Mouse (Mus musculus) embryonic facial prominence, embryonic 13.5 days (tissue): ENCODE measurements around the gene Smchd1. TPM values are rescaled to one million over a fixed set of nuclear protein-coding genes. Genes with fewer than 3 reads are reported as not detected.
"Not testable (repeated sequence)": the region's sequence is repeated elsewhere in the genome, so short reads cannot be mapped to it uniquely, and the experiment has no call there.

ENCODE experiments used
- ATAC-seq: fragments of 200-750 bp; cut with Nextera tagmentation; 2 replicates; pipeline ENCODE4 v1.8.0; 2017; ENCODE audit warnings: low read depth; ENCODE audit not compliant: insufficient number of reproducible peaks, insufficient read depth, low FRiP score, low TSS enrichment
- H3K27ac ChIP-seq: fragments of 300-500 bp; sonication (generic); 2 replicates; pipeline ENCODE4 v1.5.1; 2015; ENCODE audit warnings: moderate library complexity, mild to moderate bottlenecking, inconsistent platforms
- H3K27me3 ChIP-seq: fragments of 300-500 bp; sonication (generic); 2 replicates; pipeline ENCODE4 v1.6.1; 2015; ENCODE audit warnings: mild to moderate bottlenecking, inconsistent platforms
- H3K36me3 ChIP-seq: fragments of 300-500 bp; sonication (generic); 2 replicates; pipeline ENCODE4 v1.6.1; 2015; ENCODE audit warnings: mild to moderate bottlenecking, inconsistent platforms
- H3K4me1 ChIP-seq: fragments of 300-500 bp; sonication (generic); 2 replicates; pipeline ENCODE4 v1.6.1; 2015; ENCODE audit warnings: inconsistent platforms
- H3K4me2 ChIP-seq: fragments of 300-500 bp; sonication (generic); 2 replicates; pipeline ENCODE4 v1.6.1; 2015; ENCODE audit warnings: moderate library complexity, mild to moderate bottlenecking, inconsistent platforms
- H3K4me3 ChIP-seq: fragments of 300-500 bp; sonication (generic); 2 replicates; pipeline ENCODE4 v1.5.1; 2015; ENCODE audit warnings: mild to moderate bottlenecking, inconsistent platforms
- H3K9ac ChIP-seq: fragments of 300-500 bp; sonication (generic); 2 replicates; pipeline ENCODE4 v1.6.1; 2015; ENCODE audit warnings: mild to moderate bottlenecking, inconsistent platforms
- H3K9me3 ChIP-seq: fragments of 300-500 bp; sonication (generic); 2 replicates; pipeline ENCODE4 v1.6.1; 2016; ENCODE audit warnings: inconsistent platforms
- WGBS: fragments of 180-500 bp; shearing (Covaris S2); methylation state at CpG from one replicate; pipeline ENCODE4 v1.1.7; 2015; ENCODE audit warnings: mixed read lengths; 5-methylcytosine and 5-hydroxymethylcytosine counted together
- polyA plus RNA-seq: library from polyadenylated mRNA; unstranded; fragments of >200 nt; fragmentation: Nextera tagmentation; extraction: Ambion mirVana; gene quantifications from 2 replicates; pipeline ENCODE4 v1.2.1, GENCODE M21; 2015

The Smchd1 gene
- polyA plus RNA-seq, 1 experiment from 2014 or later = 78.7 TPM

- H3K4me1 ChIP-seq = no peaks in the 10 kb centered on the region
- 95% methylated on average over 3 of the region's 3 CpGs for WGBS
- H3K9me3 ChIP-seq = no peaks in the 10 kb centered on the region
- no peak overlapping the region for H3K27ac ChIP-seq
- ATAC-seq = no peak
- no peak overlapping the region for H3K4me2 ChIP-seq
- no peak overlapping the region for H3K4me3 ChIP-seq
- H3K9ac ChIP-seq = no peak overlapping the region
- no peaks in the 10 kb centered on the region for H3K27me3 ChIP-seq
- peaks cover 43% of the 10 kb centered on the region for H3K36me3 ChIP-seq
Observed at GRCm38 (mm10) chr17:71444126-71444525, 31.0 kb downstream of the Smchd1 start.

- H3K9me3 ChIP-seq = no peaks in the 10 kb centered on the region
- H3K36me3 ChIP-seq = peaks cover 43% of the 10 kb centered on the region
- H3K27ac ChIP-seq = no peak overlapping the region
- WGBS = 90% methylated on average over 6 of the region's 6 CpGs
- no peak for ATAC-seq
- H3K4me3 ChIP-seq = no peak overlapping the region
- no peak overlapping the region for H3K4me2 ChIP-seq
- H3K27me3 ChIP-seq = no peaks in the 10 kb centered on the region
- H3K9ac ChIP-seq = no peak overlapping the region
- no peaks in the 10 kb centered on the region for H3K4me1 ChIP-seq
Observed at GRCm38 (mm10) chr17:71443273-71443672, 31.9 kb downstream of the Smchd1 start.

- 98% methylated on average over 2 of the region's 2 CpGs for WGBS
- not testable (repeated sequence) for H3K4me3 ChIP-seq, H3K4me2 ChIP-seq, ATAC-seq, H3K4me1 ChIP-seq, H3K27ac ChIP-seq, H3K9ac ChIP-seq, H3K27me3 ChIP-seq
- Histone ChIP-seq H3K36me3 (peaks cover 56% of the 10 kb centered on the region), H3K9me3 (peaks cover 14% of the 10 kb centered on the region)
Observed at GRCm38 (mm10) chr17:71422502-71422901, 52.6 kb downstream of the Smchd1 start.

GRCm38 (mm10) chr17:71419448-71419847 lies 55.7 kb downstream of the Smchd1 start:
- not testable (repeated sequence) for H3K27ac ChIP-seq, H3K27me3 ChIP-seq, H3K4me2 ChIP-seq, H3K9ac ChIP-seq, H3K4me3 ChIP-seq, ATAC-seq, H3K4me1 ChIP-seq
- H3K36me3 ChIP-seq = peaks cover 62% of the 10 kb centered on the region
- peaks cover 14% of the 10 kb centered on the region for H3K9me3 ChIP-seq
- WGBS = 91% methylated on average over 5 of the region's 5 CpGs

- Histone ChIP-seq H3K27ac (no peak overlapping the region), H3K4me2 (no peak overlapping the region), H3K36me3 (peaks cover 51% of the 10 kb centered on the region), H3K9ac (no peak overlapping the region), H3K27me3 (no peaks in the 10 kb centered on the region), H3K9me3 (peaks cover 7% of the 10 kb centered on the region), H3K4me3 (no peak overlapping the region), H3K4me1 (no peaks in the 10 kb centered on the region)
- WGBS = 88% methylated on average over 1 of the region's 1 CpGs
- ATAC-seq = no peak
Observed at GRCm38 (mm10) chr17:71417008-71417407, 58.1 kb downstream of the Smchd1 start.

- H3K27ac ChIP-seq = no peak overlapping the region
- no peak overlapping the region for H3K4me3 ChIP-seq
- no peaks in the 10 kb centered on the region for H3K4me1 ChIP-seq
- H3K36me3 ChIP-seq = peaks cover 43% of the 10 kb centered on the region
- no peak overlapping the region for H3K4me2 ChIP-seq
- 83% methylated on average over 3 of the region's 3 CpGs for WGBS
- no peak for ATAC-seq
- H3K9ac ChIP-seq = no peak overlapping the region
- no peaks in the 10 kb centered on the region for H3K27me3 ChIP-seq
- no peaks in the 10 kb centered on the region for H3K9me3 ChIP-seq
Observed at GRCm38 (mm10) chr17:71387401-71387800, 87.7 kb downstream of the Smchd1 start.

GRCm38 (mm10) chr17:71380346-71380745 lies 94.8 kb downstream of the Smchd1 start:
- Histone ChIP-seq H3K36me3 (peaks cover 26% of the 10 kb centered on the region), H3K9ac (no peak overlapping the region), H3K9me3 (no peaks in the 10 kb centered on the region), H3K27me3 (no peaks in the 10 kb centered on the region), H3K4me2 (no peak overlapping the region), H3K27ac (no peak overlapping the region), H3K4me1 (no peaks in the 10 kb centered on the region), H3K4me3 (no peak overlapping the region)
- 93% methylated on average over 14 of the region's 14 CpGs for WGBS
- no peak for ATAC-seq

- Histone ChIP-seq H3K4me3 (no peak overlapping the region), H3K27ac (no peak overlapping the region), H3K36me3 (peaks cover 43% of the 10 kb centered on the region), H3K9me3 (no peaks in the 10 kb centered on the region), H3K4me2 (no peak overlapping the region), H3K9ac (no peak overlapping the region), H3K27me3 (no peaks in the 10 kb centered on the region), H3K4me1 (no peaks in the 10 kb centered on the region)
- 48% methylated on average over 4 of the region's 4 CpGs for WGBS
- no peak for ATAC-seq
Observed at GRCm38 (mm10) chr17:71377901-71378300, 97.2 kb downstream of the Smchd1 start.

GRCm38 (mm10) chr17:71355526-71355925 lies 119.6 kb downstream of the Smchd1 start:
- Histone ChIP-seq H3K4me3 (no peak overlapping the region), H3K27ac (no peak overlapping the region), H3K4me2 (no peak overlapping the region), H3K9ac (no peak overlapping the region), H3K36me3 (peaks cover 68% of the 10 kb centered on the region), H3K9me3 (no peaks in the 10 kb centered on the region), H3K4me1 (no peaks in the 10 kb centered on the region), H3K27me3 (no peaks in the 10 kb centered on the region)
- no peak for ATAC-seq
- WGBS = 48% methylated on average over 3 of the region's 3 CpGs

- Histone ChIP-seq H3K27me3 (no peaks in the 10 kb centered on the region), H3K4me2 (no peak overlapping the region), H3K36me3 (peaks cover 66% of the 10 kb centered on the region), H3K27ac (no peak overlapping the region), H3K9me3 (no peaks in the 10 kb centered on the region), H3K4me3 (no peak overlapping the region), H3K9ac (no peak overlapping the region), H3K4me1 (no peaks in the 10 kb centered on the region)
- no peak for ATAC-seq
- WGBS = 93% methylated on average over 11 of the region's 11 CpGs
Observed at GRCm38 (mm10) chr17:71354205-71354604, 120.9 kb downstream of the Smchd1 start.

GRCm38 (mm10) chr17:71348188-71348587 lies 127.0 kb downstream of the Smchd1 start:
- 78% methylated on average over 3 of the region's 3 CpGs for WGBS

GRCm38 (mm10) chr17:71342006-71342405 lies 133.1 kb downstream of the Smchd1 start:
- 79% methylated on average over 3 of the region's 3 CpGs for WGBS
- Histone ChIP-seq H3K4me2 (no peak overlapping the region), H3K4me1 (no peaks in the 10 kb centered on the region), H3K9me3 (no peaks in the 10 kb centered on the region; the same call in 1 of the 2 replicates), H3K9ac (no peak overlapping the region), H3K4me3 (no peak overlapping the region), H3K27me3 (no peaks in the 10 kb centered on the region), H3K27ac (no peak overlapping the region), H3K36me3 (peaks cover 47% of the 10 kb centered on the region)
- ATAC-seq = no peak

More at GRCm38 (mm10) chr17:71348188-71348587, 127.0 kb downstream of the Smchd1 start:
- peaks cover 79% of the 10 kb centered on the region for H3K36me3 ChIP-seq
- H3K4me2 ChIP-seq = no peak overlapping the region
- H3K27ac ChIP-seq = no peak overlapping the region
- H3K4me1 ChIP-seq = no peaks in the 10 kb centered on the region
- H3K27me3 ChIP-seq = no peaks in the 10 kb centered on the region
- H3K4me3 ChIP-seq = no peak overlapping the region
- ATAC-seq = no peak
- H3K9me3 ChIP-seq = no peaks in the 10 kb centered on the region
- no peak overlapping the region for H3K9ac ChIP-seq

GRCm38 (mm10) chr17:71338627-71339026 lies 136.5 kb downstream of the Smchd1 start:
- Histone ChIP-seq H3K36me3 (peaks cover 27% of the 10 kb centered on the region), H3K4me2 (no peak overlapping the region), H3K9me3 (no peaks in the 10 kb centered on the region; the same call in 1 of the 2 replicates), H3K9ac (no peak overlapping the region), H3K4me3 (no peak overlapping the region), H3K27me3 (no peaks in the 10 kb centered on the region), H3K27ac (no peak overlapping the region), H3K4me1 (no peaks in the 10 kb centered on the region)
- no peak for ATAC-seq
- WGBS = 94% methylated on average over 6 of the region's 6 CpGs
